Mouse (Mus musculus): ENCODE measurements around the gene Iqcd.

- TF ChIP-seq POLR2A (IDR thresholded peaks at IDR 0.05; ENCODE audit: low read depth, low read length) (no peak), CTCF (IDR thresholded peaks at IDR 0.05; ENCODE audit: borderline replicate concordance, insufficient read depth, low read length) (no peak)
Measured at GRCm38 (mm10) chr5:120571056-120571740, 17.6 kb upstream of the Iqcd start.

Data from embryonic fibroblast, embryonic 13.5 days (primary cell).